Mouse (Mus musculus): ENCODE data around the gene Zp2.

GRCm38 (mm10) chr7:120190150-120190665 lies 45.1 kb upstream of the Zp2 start:
- no peak for TF ChIP-seq POLR2A (IDR thresholded peaks at IDR 0.05; ENCODE audit: low read depth, low read length)
- no peak for TF ChIP-seq CTCF (IDR thresholded peaks at IDR 0.05; ENCODE audit: borderline replicate concordance, insufficient read depth, low read length)
